Mouse (Mus musculus) spleen, postnatal 14 days (tissue): ENCODE results near the gene Ankrd13d.
A peak's percentile ranks its signal among the peaks of the same experiment; 100 is the strongest.
"Not testable (repeated sequence)": the region's sequence is repeated elsewhere in the genome, so short reads cannot be mapped to it uniquely, and the experiment has no call there.

Experiments used
- DNase-seq, 2 experiments: peaks; one replicate each; pipeline ENCODE4 v3.0.0; 2021 to 2022; ENCODE audit warnings: low spot score in 2 of 2

Gene Ankrd13d

GRCm38 (mm10) chr19:4264171-4264780 is 18.7 kb downstream of the Ankrd13d start:
- no peak for DNase-seq

- DNase-seq: no peak
These were observed 19.2 kb downstream of the Ankrd13d start for GRCm38 (mm10) chr19:4263702-4264101.

GRCm38 (mm10) chr19:4262756-4263155 is 20.2 kb downstream of the Ankrd13d start:
- DNase-seq: no peak

GRCm38 (mm10) chr19:4261038-4261698 is 21.8 kb downstream of the Ankrd13d start:
- DNase-seq: no peak

GRCm38 (mm10) chr19:4257897-4258252 is 25.1 kb downstream of the Ankrd13d start:
- DNase-seq: no peak

- DNase-seq: peak; percentile 83 to 91
These were observed 25.6 kb downstream of the Ankrd13d start for GRCm38 (mm10) chr19:4257216-4257896.

GRCm38 (mm10) chr19:4255583-4256162 is 27.3 kb downstream of the Ankrd13d start:
- no peak for DNase-seq

GRCm38 (mm10) chr19:4254230-4254629 is 28.7 kb downstream of the Ankrd13d start:
- no peak for DNase-seq

- DNase-seq: not testable (repeated sequence)
These were observed 34.3 kb downstream of the Ankrd13d start for GRCm38 (mm10) chr19:4248683-4249082.

- no peak for DNase-seq
These were observed 35.9 kb downstream of the Ankrd13d start for GRCm38 (mm10) chr19:4247010-4247409.

GRCm38 (mm10) chr19:4244775-4245174 is 38.2 kb downstream of the Ankrd13d start:
- no peak for DNase-seq

GRCm38 (mm10) chr19:4242416-4242815 is 40.5 kb downstream of the Ankrd13d start:
- DNase-seq: no peak

GRCm38 (mm10) chr19:4240247-4240668 is 42.7 kb downstream of the Ankrd13d start:
- DNase-seq: no peak

- DNase-seq: no peak
These were observed 48.4 kb downstream of the Ankrd13d start for GRCm38 (mm10) chr19:4234548-4234947.

- no peak for DNase-seq
These were observed 50.3 kb downstream of the Ankrd13d start for GRCm38 (mm10) chr19:4232651-4233050.

- peak in 1 of 2 experiments; percentile 37 for DNase-seq
These were observed 50.8 kb downstream of the Ankrd13d start for GRCm38 (mm10) chr19:4232186-4232572.

GRCm38 (mm10) chr19:4231253-4232185 is 51.4 kb downstream of the Ankrd13d start, which contains the start of gene Pold4:
Gene Pold4 (plus strand): TSS chr19:4231899.
- peak; percentile 87 to 91 for DNase-seq

GRCm38 (mm10) chr19:4230415-4230814 is 52.5 kb downstream of the Ankrd13d start:
- no peak for DNase-seq

- DNase-seq: no peak
These were observed 53.4 kb downstream of the Ankrd13d start for GRCm38 (mm10) chr19:4229451-4230076.

GRCm38 (mm10) chr19:4228891-4229290 is 54.0 kb downstream of the Ankrd13d start:
- DNase-seq: no peak
